Mouse (Mus musculus) kidney, postnatal 14 days (tissue): ENCODE results near the gene Clstn2.
A peak's percentile ranks its signal among the peaks of the same experiment; 100 is the strongest.

Source experiments
- DNase-seq: peaks from one replicate; pipeline ENCODE4 v3.0.0; 2022; ENCODE audit warnings: mixed read lengths

The Clstn2 gene

DNA sequence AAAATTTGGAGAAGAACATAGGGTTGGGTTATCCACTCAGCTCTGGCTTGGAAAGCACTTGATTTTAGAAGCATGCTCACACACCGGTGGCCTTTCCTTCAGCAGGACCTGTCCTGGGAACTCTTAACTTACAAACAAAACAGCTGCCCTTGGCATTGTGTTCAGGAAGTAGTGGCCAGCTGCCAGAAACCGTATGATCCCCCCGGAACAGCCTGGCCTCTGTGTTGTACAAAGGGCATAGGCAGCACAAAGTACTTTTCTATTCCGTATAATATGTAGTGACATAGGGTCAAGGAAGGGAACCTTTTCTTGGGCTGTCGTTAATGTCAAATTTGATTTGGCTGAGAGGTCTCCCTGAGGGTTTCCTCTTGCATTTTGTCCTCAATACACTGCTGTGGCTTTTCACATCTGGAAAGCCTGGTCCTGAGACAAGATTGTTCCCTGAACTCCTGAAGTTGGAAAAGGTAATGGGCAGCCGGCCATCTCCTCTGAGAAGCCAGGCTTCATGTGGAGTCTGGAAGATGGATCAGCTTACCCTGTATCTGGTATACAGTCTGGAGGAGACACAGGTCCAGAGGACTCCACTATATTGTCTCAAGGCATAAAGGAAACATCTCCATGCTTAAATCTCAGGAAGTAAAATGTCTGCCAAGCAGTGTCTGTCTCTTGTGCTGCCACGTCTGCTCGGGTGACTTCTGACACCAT lies 494.8 kb downstream of the Clstn2 start:
- peak; percentile 21 for DNase-seq

DNA sequence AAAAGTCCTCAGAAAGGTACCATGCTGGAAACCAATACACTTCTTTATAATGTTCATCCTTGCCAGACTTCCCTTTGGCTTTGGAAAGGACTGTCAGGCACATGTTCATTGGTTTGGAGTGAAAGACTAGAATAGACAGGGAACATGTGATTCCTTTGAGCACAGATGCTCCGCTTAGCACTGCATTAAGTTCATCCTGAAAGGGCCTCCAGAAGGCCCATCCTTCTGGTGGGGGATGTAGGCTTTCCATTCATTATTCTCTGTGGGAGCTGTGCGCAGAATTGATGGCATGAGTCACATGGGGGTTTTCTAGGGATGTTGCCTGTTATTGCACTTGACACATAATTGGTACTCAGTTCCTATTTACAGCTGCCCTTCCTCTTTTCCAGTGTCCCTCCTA lies 498.8 kb downstream of the Clstn2 start:
- no peak for DNase-seq

DNA sequence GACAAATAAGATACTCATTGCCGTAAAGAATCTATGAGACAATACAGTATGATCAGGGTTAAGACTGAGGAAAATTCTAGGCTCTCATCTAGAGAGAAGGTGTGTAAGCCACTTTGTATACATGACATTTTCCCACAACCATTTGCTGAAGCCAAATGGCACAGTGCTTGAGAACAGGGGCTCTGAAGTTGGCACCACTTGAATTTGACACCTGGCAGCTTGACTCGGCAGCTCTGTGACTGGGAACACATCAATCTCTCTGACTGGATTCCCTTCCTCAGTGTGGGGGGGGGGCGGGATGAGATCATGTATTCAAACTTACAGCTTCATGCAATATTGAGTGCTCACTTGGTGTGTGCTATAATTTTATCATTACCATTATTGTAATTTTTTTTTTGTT lies 499.7 kb downstream of the Clstn2 start:
- DNase-seq, result no peak

DNA sequence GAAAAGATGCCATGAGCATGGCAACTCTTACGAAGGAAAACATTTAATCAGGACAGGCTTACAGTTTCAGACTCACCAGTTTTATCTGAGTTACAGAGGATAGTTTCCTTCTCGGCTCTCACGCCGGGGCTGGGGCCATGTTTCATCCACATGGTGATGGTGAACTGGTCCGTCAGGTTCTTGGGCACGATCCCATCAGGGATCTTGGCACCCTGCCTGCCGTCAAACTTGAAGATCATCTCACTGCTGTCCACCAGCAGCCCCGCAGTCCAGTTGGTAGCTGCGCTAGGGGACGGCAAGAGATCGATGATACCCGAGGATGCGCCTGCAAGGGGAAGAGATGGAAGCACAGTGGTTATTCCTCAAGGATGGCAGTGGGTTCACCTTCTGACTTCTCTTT lies 500.4 kb downstream of the Clstn2 start:
- no peak for DNase-seq

GRCm38 (mm10) chr9:97527926-97528325 lies 505.1 kb downstream of the Clstn2 start:
- DNase-seq, result no peak

DNA sequence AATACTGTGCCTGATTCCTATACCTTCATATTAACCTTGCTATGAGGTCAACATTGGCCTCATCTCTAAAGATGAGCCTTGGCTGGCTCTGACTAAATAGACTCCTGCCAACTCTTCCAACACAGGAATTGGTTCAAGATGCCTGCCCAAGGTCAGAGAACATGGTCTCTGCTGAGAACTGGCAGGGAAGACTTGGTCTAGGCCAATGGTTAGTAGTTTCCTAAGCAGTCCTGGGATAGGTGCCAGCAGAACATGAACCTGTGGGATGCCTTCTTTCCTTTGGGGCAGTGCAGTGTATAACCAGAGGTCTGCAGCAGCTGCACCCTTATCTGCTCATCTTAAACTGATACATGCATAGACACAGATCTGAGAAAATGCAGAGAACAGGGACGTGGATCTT lies 505.7 kb downstream of the Clstn2 start:
- DNase-seq, result no peak

GRCm38 (mm10) chr9:97525563-97525962 lies 507.4 kb downstream of the Clstn2 start:
- no peak for DNase-seq

DNA sequence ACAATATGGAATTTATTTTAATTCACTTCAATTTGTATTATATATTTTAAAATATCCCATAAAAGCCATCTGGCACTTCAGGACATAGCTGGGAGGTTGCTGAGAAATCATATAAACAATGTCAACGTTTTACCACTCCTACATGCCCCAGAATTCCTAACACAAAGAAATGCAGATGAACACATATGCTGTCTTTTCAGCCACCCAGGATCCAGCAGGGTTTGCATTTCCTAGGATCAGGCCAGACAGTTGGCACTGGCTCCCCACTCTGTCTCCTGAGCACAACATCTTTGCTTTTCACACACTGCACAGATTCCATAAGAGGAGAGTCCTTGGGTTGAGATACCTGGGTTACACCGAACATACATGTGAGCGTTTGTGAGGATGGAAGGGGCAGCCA lies 508.1 kb downstream of the Clstn2 start:
- DNase-seq, result no peak

GRCm38 (mm10) chr9:97520771-97521170 lies 512.2 kb downstream of the Clstn2 start:
- DNase-seq, result no peak

DNA sequence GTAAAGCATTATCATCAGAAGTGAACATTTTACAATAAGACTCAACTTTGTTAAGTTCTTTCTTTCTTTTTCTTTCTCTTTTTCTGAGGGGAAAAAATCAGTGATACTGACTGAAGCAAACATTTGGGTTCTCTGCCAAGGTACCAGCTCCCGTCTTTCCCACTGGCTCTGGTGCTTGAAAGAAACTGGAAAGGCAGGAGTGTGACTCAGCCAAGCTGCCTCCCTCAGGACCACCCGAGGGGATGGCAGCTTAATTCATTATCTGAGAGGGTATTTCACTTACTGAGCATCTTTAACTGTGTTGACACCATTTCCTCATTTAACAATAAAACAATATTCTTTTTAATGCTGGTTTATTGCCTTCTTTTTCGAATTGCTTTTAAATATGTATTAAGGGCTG lies 516.0 kb downstream of the Clstn2 start:
- no peak for DNase-seq

DNA sequence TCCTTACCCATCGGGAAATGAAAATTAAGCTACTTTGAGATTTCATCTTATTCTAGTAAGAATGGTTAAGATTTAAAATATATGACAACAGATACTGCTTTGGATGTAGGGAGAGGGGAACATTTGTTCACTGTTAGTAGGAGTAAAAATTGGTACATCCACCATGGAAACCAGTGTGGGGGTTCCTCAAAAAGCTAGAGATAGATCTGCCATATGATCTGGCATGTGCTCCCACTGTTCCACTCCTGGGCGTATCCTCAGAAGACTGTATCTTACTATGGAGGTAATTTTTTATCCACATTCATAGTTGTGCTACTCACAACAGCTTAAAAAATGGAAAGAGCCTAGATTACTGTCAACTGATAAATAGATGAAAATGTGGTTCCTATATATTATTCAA lies 518.3 kb downstream of the Clstn2 start:
- no peak for DNase-seq

GRCm38 (mm10) chr9:97512282-97512850 lies 520.6 kb downstream of the Clstn2 start:
- peak; percentile 7 for DNase-seq

DNA sequence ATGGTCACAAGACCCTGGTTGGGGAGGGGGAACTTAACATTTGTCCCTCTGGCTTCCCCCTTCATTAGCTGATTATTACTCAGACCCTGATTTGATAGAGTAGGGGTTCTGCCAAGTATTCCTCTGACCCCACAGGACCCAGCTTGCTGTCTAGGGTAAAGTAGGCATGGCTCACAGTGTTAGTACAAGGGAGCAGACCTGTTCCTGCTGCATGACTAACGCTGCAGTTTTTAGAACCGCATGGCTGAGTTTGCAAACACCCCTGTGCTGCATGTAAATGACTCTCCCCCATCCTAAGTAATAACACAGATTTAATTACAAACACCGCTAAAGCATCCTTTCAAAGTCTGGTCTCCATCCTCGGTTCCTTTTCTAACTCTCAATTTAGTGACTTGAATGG lies 531.6 kb downstream of the Clstn2 start:
- no peak for DNase-seq

GRCm38 (mm10) chr9:97495056-97495455 lies 537.9 kb downstream of the Clstn2 start:
- DNase-seq, result no peak

DNA sequence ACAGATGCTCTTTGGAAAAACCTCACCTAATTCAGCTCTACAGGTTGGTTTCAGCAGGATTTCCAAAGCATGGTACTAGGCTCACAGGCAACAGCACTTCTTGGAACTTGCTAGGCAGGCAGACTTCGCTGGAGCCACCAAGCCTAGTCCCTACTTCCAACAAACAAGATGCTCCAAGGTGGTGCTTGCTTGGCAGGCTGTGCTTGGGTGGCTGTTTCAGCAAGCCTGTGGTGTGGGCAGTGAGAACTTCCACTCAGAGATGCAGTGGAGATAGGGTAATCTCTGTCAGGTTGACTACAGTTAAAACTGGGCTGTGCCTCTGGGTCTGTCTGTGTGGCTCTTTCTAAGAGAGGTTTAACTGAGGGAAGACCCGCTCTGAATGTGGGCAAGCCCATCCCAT lies 541.4 kb downstream of the Clstn2 start:
- DNase-seq, result no peak

GRCm38 (mm10) chr9:97490591-97491176 lies 542.3 kb downstream of the Clstn2 start:
- DNase-seq, result peak; percentile 17

DNA sequence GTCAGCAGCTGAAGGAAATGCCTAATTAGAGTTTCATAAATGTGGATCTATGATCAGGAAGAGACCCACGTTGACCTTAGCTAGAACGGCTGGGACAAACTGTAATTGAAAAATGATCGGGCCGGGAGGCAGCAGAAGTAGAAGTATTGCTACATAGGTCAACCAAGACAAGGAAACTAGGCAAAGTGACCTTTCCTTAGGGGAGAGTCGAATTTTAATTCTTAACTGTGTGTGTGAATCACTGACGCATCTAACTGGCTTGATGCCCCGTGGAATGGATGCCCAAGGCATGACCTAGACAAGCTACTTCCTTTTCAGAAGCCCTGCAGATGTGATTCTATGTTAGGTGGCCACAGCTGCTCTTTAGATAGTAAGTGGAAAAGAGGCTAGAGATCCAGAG lies 546.2 kb downstream of the Clstn2 start:
- peak; percentile 4 for DNase-seq

DNA sequence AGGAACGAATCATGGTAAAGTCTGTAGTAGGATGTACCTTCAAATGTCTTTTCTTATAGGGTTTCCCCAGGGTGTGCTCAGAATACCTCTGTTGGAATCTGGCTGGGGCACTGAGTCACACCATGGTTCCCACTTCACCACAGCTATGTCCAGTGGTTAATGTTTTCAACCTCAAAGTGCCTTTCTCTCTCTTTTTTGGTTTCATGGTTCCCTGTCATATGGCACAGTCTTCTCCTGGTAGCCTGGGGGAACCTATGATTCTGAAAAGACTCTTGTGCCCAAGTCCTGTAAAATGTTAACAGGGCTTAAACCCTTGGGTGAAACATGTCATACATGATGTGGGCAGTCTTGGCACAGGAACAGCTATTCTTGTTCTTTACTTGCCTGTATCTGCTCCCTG lies 551.8 kb downstream of the Clstn2 start:
- no peak for DNase-seq

GRCm38 (mm10) chr9:97476961-97477360 lies 556.0 kb downstream of the Clstn2 start:
- DNase-seq, result no peak

DNA sequence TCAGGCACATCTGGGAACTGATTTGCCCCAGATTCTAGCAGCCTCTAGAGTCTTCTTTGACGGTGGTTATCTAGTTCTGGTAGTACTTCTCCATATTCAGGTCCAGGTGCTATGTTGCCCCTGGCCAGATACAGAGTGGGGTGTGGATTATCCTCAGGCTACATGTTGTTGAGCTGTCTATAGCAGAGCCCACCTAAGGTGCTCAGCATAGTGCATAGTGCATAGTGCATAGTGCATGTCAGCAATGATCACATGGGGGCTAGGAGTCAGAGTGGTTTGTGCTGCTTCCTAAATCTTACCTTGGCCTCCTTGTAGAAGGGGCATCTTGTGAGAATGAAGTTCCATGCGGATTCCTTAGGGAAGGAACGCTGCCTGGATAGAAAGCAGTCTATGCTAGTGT lies 556.5 kb downstream of the Clstn2 start:
- no peak for DNase-seq

- DNase-seq, result peak; percentile 7
Observed at GRCm38 (mm10) chr9:97474896-97475295, 558.1 kb downstream of the Clstn2 start.

GRCm38 (mm10) chr9:97471014-97471591 lies 561.9 kb downstream of the Clstn2 start:
- no peak for DNase-seq

DNA sequence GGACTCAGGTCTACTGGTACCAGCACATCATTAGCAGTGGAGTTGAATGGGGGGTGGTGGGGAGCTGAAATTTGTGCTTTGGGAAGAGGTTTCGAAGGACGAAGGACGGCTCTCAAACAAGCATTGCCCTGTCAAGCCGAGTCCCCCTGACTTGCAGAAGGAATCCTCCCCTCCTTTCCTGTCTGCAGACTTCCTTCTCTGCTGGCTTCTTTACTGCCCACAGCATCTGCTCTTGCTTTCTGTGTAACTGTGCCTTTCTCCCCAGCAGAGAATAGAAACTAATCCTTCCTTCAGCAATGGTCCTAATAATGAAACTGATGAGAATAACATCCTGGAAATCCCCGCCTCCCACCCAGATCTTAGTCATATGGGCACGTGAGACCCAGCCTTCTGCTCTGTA lies 572.5 kb downstream of the Clstn2 start:
- no peak for DNase-seq

- DNase-seq, result no peak
Observed at GRCm38 (mm10) chr9:97459745-97460144, 573.2 kb downstream of the Clstn2 start.
